In genomic region chr16:84987724-84988287, GRCm38 (mm10) we compare ENCODE assay signal across 17 mouse cellular contexts.
DNase-seq lines count a peak whose midpoint lies in the region; ATAC-seq lines count a peak whose summit lies in the region.
"Had no signal": no experiment of that assay in that cellular context is flagged by ENCODE, and none has a peak within 500 bp of the region (broad histone marks: within the 10 kb centered on the region; RNA-seq: fewer than 3 reads in every experiment).

No protein-coding gene starts in this region.

- H3K4me3 ChIP-seq in neural tube, embryonic 11.5 days (ENCODE audit: low read depth, low read length): no peak overlapping the region
- H3K4me3 ChIP-seq in embryonic facial prominence, embryonic 15.5 days (replicated peaks): no peak overlapping the region
- H3K4me3 ChIP-seq in hindbrain, embryonic 13.5 days: no peak overlapping the region
- H3K4me3 ChIP-seq: erythroblast, embryonic 14.5 days; heart, adult 2 months had no signal

- no peak overlapping the region for H3K27ac ChIP-seq in neural tube, embryonic 11.5 days (ENCODE audit: low read depth, low read length)
- H3K27ac ChIP-seq in embryonic facial prominence, embryonic 15.5 days (replicated peaks): peak overlapping the region; percentile 0; the same call in 1 of the 2 replicates
- peak overlapping the region; percentile 31 for H3K27ac ChIP-seq in hindbrain, embryonic 13.5 days
- H3K27ac ChIP-seq: heart, adult 2 months; liver, embryonic 14.5 days had no signal

- no peaks in the 10 kb centered on the region for H3K4me1 ChIP-seq in neural tube, embryonic 11.5 days (ENCODE audit: control insufficient read depth, insufficient read depth, low read length)
- no peaks in the 10 kb centered on the region for H3K4me1 ChIP-seq in embryonic facial prominence, embryonic 15.5 days
- peaks cover 26% of the 10 kb centered on the region for H3K4me1 ChIP-seq in hindbrain, embryonic 13.5 days (replicated peaks)

- H3K27me3 ChIP-seq in neural tube, embryonic 11.5 days (ENCODE audit: control insufficient read depth, insufficient read depth, low read length): no peaks in the 10 kb centered on the region
- H3K27me3 ChIP-seq in embryonic facial prominence, embryonic 15.5 days: no peaks in the 10 kb centered on the region
- H3K27me3 ChIP-seq in hindbrain, embryonic 13.5 days: no peaks in the 10 kb centered on the region
- H3K27me3 ChIP-seq: CH12.LX had no signal

- H3K9ac ChIP-seq in neural tube, embryonic 11.5 days (ENCODE audit: low read length): no peak overlapping the region
- no peak overlapping the region for H3K9ac ChIP-seq in embryonic facial prominence, embryonic 15.5 days
- H3K9ac ChIP-seq in hindbrain, embryonic 13.5 days: no peak overlapping the region
- H3K9ac ChIP-seq: liver, embryonic 14.5 days had no signal

- H3K36me3 ChIP-seq in neural tube, embryonic 11.5 days (ENCODE audit: control insufficient read depth, insufficient read depth, low read length): no peaks in the 10 kb centered on the region
- H3K36me3 ChIP-seq in embryonic facial prominence, embryonic 15.5 days: peaks cover 13% of the 10 kb centered on the region; the same call in 1 of the 2 replicates
- peaks cover 24% of the 10 kb centered on the region for H3K36me3 ChIP-seq in hindbrain, embryonic 13.5 days

- DNase-seq in neural tube, embryonic 11.5 days (ENCODE audit: low spot score): no peak
- DNase-seq in neural tube, embryonic 10.5 days (ENCODE audit: extremely low spot score, low spot score): no peak
- DNase-seq in thymus, adult 18-20 months: no peak
- DNase-seq in adrenal gland, postnatal 25 days: no peak
- no peak for DNase-seq in lung, postnatal 10 days
- DNase-seq: adrenal gland, adult 2 months; cerebellum, postnatal 14 days; heart, adult 2 months; kidney, postnatal 10 days; left cerebral cortex, postnatal 4 days; lung, postnatal 14 days had no signal

- 75% methylated on average over 8 of the region's 8 CpGs for WGBS in neural tube, embryonic 11.5 days
- 60% methylated on average over 8 of the region's 8 CpGs for WGBS in embryonic facial prominence, embryonic 15.5 days
- 47% methylated on average over 8 of the region's 8 CpGs for WGBS in hindbrain, embryonic 13.5 days

- ATAC-seq in neural tube, embryonic 11.5 days (ENCODE audit: insufficient read depth, low FRiP score, low TSS enrichment): peak; percentile 48
- ATAC-seq in embryonic facial prominence, embryonic 15.5 days (ENCODE audit: insufficient number of reproducible peaks, low FRiP score, low TSS enrichment, low read depth): 0 out of 2 replicates have a peak, but pooled peaks have one; percentile 36
- peak; percentile 53; the same call in 1 of the 2 replicates for ATAC-seq in hindbrain, embryonic 13.5 days (ENCODE audit: low FRiP score)
- ATAC-seq: intestine, embryonic 16.5 days had no signal

- no peak overlapping the region for H3K4me2 ChIP-seq in neural tube, embryonic 11.5 days (ENCODE audit: low read depth)
- H3K4me2 ChIP-seq in embryonic facial prominence, embryonic 15.5 days (replicated peaks): no peak overlapping the region
- no peak overlapping the region for H3K4me2 ChIP-seq in hindbrain, embryonic 13.5 days

- H3K9me3 ChIP-seq in neural tube, embryonic 11.5 days (ENCODE audit: control insufficient read depth, low read length): no peaks in the 10 kb centered on the region
- no peaks in the 10 kb centered on the region for H3K9me3 ChIP-seq in embryonic facial prominence, embryonic 15.5 days (replicated peaks)
- H3K9me3 ChIP-seq in hindbrain, embryonic 13.5 days: no peaks in the 10 kb centered on the region; the same call in 1 of the 2 replicates
